Mouse (Mus musculus) cerebellum, adult (tissue): Measurements from ENCODE around the gene Tap2.

ENCODE experiments used
- ATAC-seq: cut with Nextera tagmentation; 2 replicates; pipeline ENCODE4 v1.9.2; 2017; ENCODE audit warnings: mild to moderate bottlenecking, moderate library complexity, mixed read lengths; ENCODE audit not compliant: insufficient number of reproducible peaks, low FRiP score, low TSS enrichment

The Tap2 gene

GRCm38 (mm10) chr17:34203444-34203843 lies at the start of gene Tap2:
TSS of gene Tap2 (plus strand) at chr17:34203527.
- no peak for ATAC-seq

DNA sequence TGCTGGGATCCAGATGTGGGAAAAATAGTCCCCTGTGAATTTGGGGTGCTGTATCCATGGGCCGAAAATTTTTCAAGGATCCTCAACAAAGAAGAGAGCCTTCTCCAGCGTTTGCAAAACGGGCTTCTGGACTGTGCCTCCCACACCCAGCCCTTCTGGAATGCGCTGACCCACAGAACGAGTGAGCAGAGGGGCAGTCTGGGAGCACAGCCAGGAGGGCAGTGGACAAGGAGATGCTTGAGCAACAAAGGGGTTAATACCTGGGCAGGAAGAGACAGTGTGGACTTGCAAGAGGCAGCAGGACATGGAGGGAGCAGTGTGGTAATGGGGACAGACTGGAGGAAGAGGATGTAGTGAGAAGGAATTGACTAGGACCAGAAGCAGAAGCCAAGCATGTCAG lies 47.8 kb upstream of the Tap2 start:
- no peak for ATAC-seq

GRCm38 (mm10) chr17:34164202-34164895 lies 39.0 kb upstream of the Tap2 start:
- ATAC-seq: no peak

DNA sequence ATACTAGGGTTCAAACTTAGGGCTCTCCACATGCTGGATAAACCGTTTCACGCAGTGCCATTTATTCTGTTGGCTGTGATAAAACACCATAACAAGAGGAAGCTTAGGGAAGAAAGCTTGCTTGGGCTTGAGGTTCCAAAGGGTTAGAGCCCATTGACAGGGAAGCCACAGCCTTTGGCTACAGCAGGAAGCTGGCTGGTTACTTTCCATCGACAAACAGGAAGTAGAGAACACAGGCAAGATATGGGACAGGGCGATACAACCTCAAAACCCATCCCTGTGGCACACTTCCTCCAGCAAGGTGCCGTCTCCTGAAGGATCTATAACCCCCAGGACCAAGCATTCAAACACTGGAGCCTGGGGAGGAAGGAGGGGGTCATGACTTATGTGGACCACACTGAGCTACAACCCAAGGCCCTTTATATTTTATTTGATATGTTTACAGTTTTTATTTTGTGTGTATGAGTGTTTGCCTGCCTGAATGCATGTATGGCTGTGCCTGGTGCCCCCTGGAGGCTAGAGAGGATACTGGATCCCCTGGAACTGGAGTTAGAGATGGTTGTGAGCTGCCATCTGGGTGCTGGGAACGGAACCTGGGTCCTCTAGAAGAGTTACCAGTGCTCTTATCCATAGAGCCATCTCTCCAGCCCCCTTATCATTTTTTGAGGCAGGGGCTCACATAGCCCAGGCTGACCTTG lies 38.1 kb upstream of the Tap2 start:
- no peak for ATAC-seq

DNA sequence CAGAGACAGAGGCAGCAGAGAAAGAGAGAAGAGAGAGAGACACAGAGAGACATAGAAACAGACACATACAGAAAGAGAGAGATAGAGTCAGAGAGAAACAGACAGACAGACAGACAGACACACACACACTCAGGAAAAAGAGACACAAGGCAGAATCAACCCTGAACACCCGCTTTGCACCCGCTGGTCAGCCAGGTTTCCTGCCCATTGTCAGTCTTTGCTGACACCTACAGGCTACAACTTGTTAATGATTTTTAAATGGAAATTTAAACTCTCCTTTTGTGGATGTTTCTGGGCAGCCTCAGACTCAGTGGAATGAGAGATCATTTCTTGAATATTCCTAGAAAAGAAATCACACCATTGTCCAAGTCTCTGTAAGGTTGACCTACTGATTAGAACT lies 34.0 kb upstream of the Tap2 start:
- no peak for ATAC-seq

- no peak for ATAC-seq
Observed at GRCm38 (mm10) chr17:34170487-34170876, 32.8 kb upstream of the Tap2 start.

DNA sequence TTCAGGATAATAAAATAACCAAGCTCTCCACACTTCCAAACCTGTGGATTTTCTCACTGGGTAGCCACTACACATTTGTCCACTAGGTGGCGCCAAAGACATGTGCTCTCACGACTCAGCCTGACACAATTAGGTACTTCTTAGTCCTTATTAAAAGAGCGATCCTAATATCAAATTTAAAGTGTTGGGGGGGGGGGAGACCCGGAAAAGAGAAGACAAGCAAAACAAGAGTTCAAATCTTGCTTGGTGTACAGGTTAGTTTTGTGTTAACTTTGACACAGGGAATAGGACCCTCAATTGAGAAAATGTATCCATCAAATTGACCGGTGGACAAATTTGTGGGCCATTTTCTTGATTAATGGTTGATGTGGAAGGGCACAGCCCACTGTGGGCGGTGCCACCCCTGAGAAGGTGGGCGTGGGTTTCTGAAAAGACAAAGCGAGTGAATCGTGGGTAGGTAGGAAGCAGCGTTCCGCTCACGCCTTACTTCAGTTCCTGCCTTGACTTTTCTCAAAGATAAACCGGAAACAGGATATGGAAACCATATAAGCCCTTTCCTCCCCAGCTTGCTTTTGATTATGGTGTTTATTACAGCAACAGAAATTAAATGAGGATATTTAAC lies 32.3 kb upstream of the Tap2 start:
- no peak; the same call in 1 of the 2 replicates for ATAC-seq

GRCm38 (mm10) chr17:34172528-34172927 lies 30.8 kb upstream of the Tap2 start:
- ATAC-seq: no peak

- ATAC-seq: no peak
Observed at GRCm38 (mm10) chr17:34174075-34174474, 29.3 kb upstream of the Tap2 start.

DNA sequence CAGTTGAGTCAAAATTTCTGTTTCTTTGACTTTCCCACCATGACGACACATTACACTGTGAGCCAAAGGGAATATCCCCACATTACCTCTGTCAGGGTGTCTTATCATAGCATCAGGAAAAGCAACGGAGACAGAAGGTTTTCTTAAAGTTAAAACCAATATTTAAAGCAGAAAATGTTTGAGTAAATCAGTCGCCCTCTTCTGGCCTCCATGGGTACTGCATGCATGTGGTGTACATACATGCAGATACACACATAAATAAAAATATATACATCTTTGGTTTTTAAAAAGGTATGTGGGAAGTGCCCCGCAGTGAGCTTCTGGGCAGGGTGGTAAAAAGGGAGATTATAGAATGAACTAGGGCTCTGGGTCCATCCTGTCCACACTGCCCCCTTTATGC lies 26.1 kb upstream of the Tap2 start:
- ATAC-seq: no peak

GRCm38 (mm10) chr17:34179019-34179418 lies 24.3 kb upstream of the Tap2 start:
- no peak for ATAC-seq

GRCm38 (mm10) chr17:34179913-34180859 lies 23.1 kb upstream of the Tap2 start:
- no peak for ATAC-seq

- ATAC-seq: no peak
Observed at GRCm38 (mm10) chr17:34183564-34184219, 19.6 kb upstream of the Tap2 start.

DNA sequence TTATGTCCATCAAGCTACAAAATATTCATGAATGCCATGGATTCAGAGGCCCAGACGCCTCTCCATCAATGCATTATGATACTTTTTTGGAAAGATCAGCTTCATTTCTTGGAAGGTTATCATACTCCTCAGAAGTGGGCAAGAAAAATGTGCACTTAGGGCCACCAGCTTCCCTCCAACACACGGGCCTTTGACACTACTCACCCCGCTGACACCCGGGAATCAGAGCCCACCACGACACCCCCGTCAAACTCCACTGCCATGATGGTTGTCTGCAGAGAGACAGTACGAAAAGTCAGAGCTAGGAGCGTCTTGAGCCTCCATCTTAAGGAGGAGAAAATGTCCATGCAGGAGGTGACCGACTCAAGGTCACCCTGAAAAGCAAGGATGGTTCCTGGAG lies 17.8 kb upstream of the Tap2 start:
- ATAC-seq: no peak

DNA sequence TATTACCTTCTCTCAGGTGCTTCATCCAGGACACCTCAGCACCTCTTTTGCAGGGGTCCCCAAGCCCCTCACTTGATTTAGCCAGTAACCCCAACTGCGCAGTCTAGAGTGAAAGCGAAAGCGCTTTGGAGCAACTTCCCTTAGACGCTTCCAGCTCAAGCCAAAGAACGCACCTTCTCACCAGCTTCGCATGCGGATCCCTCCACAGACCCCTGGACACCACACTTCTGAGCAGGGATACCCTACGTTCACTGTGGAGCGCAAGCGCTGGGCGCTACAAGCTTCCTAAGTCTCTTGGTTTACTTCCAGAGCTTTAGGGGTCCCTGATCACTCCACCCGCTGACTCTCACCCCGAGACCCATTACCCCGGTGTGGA lies 16.5 kb upstream of the Tap2 start:
- no peak for ATAC-seq

- peak; percentile 74 for ATAC-seq
Observed at GRCm38 (mm10) chr17:34187261-34187916, 15.9 kb upstream of the Tap2 start, which contains the start of the genes Tap1 and Psmb9. TSS of gene Tap1 (plus strand) at chr17:34187553. TSS of gene Psmb9 (minus strand) at chr17:34187764.

- ATAC-seq: no peak
Observed at GRCm38 (mm10) chr17:34188010-34188409, 15.3 kb upstream of the Tap2 start.

DNA sequence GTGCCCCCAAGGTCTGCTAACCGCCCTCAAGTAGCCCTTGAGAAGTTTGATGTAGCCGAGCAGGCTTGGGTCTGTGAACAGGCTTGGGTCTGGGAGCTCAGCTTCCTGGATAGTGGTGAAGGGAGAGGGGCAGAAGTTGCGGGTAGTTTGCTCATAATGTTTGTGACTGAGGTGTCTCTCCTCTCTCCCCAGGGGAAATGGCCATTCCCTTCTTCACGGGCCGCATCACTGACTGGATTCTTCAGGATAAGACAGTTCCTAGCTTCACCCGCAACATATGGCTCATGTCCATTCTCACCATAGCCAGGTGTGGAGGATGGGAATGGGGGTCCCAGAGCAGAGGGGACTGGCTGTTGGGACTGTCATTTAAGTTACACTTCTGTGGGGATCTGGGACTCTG lies 14.3 kb upstream of the Tap2 start:
- ATAC-seq: no peak

DNA sequence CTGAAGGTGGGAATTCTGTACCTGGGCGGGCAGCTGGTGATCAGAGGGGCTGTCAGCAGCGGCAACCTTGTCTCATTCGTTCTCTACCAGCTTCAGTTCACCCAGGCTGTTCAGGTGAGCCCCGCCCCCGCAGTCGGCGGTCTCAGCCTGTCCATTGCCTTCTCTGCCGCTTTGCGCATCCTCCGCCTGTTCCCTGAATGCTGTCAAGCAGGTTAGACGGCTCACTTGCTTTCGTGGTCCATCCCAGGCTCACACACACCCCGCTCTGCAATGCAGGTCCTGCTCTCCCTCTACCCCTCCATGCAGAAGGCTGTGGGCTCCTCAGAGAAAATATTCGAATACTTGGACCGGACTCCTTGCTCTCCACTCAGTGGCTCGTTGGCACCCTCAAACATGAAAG lies 10.5 kb upstream of the Tap2 start:
- ATAC-seq: no peak
